Mouse (Mus musculus): Measurements from ENCODE around the gene Mt1. TPM values are rescaled to one million over a fixed set of nuclear protein-coding genes. Genes with fewer than 3 reads are reported as not detected.
"Not testable (repeated sequence)": the region's sequence is repeated elsewhere in the genome, so short reads cannot be mapped to it uniquely, and the experiment has no call there.

The Mt1 gene
- 100 to 1,000 TPM; 482 to 504 TPM for total RNA-seq (2021)

DNA sequence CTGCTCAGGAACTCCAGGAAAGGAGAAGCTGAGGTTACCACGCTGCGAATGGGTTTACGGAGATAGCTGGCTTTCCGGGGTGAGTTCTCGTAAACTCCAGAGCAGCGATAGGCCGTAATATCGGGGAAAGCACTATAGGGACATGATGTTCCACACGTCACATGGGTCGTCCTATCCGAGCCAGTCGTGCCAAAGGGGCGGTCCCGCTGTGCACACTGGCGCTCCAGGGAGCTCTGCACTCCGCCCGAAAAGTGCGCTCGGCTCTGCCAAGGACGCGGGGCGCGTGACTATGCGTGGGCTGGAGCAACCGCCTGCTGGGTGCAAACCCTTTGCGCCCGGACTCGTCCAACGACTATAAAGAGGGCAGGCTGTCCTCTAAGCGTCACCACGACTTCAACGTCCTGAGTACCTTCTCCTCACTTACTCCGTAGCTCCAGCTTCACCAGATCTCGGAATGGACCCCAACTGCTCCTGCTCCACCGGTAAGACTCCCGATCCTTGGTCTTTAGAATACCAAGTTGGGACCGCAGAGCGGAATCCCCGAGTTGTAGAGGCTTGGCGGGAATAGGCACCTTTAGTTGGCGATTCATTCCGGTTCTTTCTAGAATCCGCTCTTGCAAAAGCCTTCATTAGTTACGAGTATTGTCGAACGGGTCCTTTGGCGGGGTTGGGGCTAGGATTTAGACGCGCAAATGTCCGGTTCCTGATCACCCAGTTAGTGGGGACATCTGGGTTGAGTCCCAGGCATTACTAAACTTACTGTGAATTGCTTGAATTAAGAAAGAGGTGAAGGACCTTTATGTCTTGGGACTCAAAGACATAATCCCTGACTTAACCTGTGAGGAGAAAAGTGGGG, at the start of gene Mt1:
Gene Mt1 (plus strand): TSS at position 226 of the 856 bp plus-strand sequence.
- intact Hi-C loops (cut with DNase I), result loop anchor here (5.0 kb wide), 1 partner anchor 1282 kb away; no protein-coding TSS in a partner anchor
- peak; percentile 88 to 90 for DNase-seq

GRCm38 (mm10) chr8:94129133-94129789, 49.6 kb upstream of the Mt1 start:
- intact Hi-C loops (cut with DNase I), result no loop called here
- no peak for DNase-seq

GRCm38 (mm10) chr8:94130126-94130525, 48.8 kb upstream of the Mt1 start:
- DNase-seq, result no peak
- intact Hi-C loops (cut with DNase I), result no loop called here

DNA sequence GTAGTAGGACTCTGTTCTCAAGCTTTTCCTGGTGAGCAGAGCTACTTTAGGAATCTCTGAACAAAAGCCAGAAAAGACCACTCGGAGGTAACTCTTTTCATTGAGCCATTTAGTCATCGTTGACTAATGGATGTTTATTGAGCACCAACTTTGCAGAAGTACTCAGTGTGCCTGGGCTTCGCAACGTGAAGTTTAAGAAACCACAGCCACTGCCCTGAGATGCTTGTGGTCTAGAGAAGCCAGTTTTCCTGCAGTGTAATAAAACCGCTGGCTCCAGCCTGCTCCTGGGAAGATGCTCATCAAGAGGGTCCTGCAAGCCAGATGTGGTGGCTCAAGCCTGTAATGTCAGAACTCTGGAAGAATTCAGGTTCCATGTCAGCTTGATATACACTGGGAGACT, 46.8 kb upstream of the Mt1 start:
- intact Hi-C loops (cut with DNase I), result no loop called here
- DNase-seq, result no peak

DNA sequence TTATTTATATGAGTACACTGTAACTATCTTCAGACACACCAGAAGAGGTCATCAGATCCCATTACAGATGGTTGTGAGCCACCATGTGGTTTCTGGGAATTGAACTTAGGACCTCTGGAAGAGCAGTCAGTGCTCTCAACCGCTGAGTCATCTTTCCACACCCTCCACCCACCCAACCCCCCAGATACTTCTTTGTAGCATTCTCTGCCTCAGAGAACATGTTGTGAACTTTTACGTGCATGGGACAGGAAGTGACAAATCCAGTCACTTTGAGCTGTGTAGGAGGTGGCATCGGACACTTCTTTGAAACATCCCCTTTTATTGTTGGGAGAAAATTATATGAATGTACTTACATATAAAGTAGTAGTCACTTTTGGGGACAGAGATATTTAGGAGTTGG, 44.3 kb upstream of the Mt1 start:
- DNase-seq; intact Hi-C loops (cut with DNase I): not testable (repeated sequence)

GRCm38 (mm10) chr8:94135556-94135955, 43.3 kb upstream of the Mt1 start:
- no peak for DNase-seq
- intact Hi-C loops (cut with DNase I), result no loop called here

- intact Hi-C loops (cut with DNase I), result no loop called here
- no peak for DNase-seq
Observed at GRCm38 (mm10) chr8:94136192-94136591, 42.7 kb upstream of the Mt1 start.

DNA sequence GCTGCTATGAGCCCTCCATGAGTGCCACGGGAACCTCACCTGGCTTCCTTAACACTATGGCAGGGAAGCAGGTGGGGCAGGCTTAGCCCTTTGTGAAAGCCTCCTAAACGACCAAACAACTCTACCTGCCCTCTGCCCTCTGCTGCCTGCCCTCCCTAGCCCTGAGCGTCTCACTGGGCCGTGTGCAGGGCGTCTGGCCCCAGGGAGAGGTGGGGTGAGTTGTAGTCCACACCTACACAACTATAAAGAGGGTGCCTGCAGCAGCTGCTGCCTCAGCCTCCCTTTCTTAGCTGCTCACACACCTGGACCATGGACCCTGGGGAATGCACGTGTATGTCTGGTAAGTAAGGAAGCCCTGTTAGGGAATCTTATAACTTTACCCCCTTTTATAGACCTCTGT, 41.9 kb upstream of the Mt1 start, which contains the start of gene Mt4:
Gene Mt4 (plus strand): TSS at position 265 of the 400 bp plus-strand sequence.
- intact Hi-C loops (cut with DNase I), result no loop called here
- no peak for DNase-seq

GRCm38 (mm10) chr8:94140266-94140795, 38.6 kb upstream of the Mt1 start:
- intact Hi-C loops (cut with DNase I), result no loop called here
- DNase-seq, result no peak

GRCm38 (mm10) chr8:94148236-94148635, 30.6 kb upstream of the Mt1 start:
- no peak for DNase-seq
- intact Hi-C loops (cut with DNase I), result no loop called here

DNA sequence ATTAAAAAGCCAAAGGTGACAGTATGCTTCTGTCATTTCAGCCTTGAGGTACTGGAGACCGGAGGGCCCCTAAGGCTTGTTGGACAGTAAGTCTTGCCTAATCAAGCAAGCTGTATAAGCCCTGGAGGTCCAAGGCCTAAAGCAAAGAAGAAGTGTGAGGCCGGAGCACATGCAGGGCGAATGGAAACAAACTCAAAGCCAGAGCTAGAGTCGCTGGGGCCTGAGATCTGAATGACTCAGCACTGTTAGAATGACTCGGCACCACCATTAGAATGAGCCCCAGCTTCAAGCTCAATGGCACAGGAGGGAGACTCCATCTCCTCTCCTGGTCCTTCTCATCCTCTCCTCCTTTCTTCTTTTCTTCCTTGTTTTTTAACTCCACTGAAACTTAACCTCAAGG, 28.0 kb upstream of the Mt1 start:
- intact Hi-C loops (cut with DNase I), result no loop called here
- DNase-seq, result no peak

- intact Hi-C loops (cut with DNase I), result no loop called here
- peak; percentile 30 to 34 for DNase-seq
Observed at GRCm38 (mm10) chr8:94152513-94153300, 26.2 kb upstream of the Mt1 start, which contains the start of gene Mt3. Gene Mt3 (plus strand): TSS chr8:94152607.

DNA sequence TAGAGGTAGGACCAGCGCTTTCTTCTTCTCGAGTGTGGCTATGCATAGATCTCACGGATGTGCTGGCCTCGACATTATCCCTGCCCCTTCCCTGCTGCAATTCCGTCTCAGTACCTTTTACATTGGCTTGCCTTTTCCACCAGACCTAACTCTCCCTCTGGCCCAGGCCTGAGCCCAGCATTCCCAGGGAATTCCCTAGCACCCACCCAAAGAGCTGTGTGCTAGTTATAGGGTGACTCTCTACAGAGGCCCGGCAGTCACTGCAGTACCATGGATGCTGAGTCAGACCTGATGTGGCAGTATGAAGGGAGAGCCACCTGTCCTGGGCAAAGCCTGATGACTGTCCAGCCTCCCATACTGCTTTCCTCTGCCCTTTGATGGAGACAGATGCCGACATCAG, 25.4 kb upstream of the Mt1 start:
- intact Hi-C loops (cut with DNase I), result no loop called here
- DNase-seq, result no peak

GRCm38 (mm10) chr8:94154537-94154936, 24.3 kb upstream of the Mt1 start:
- DNase-seq, result no peak
- intact Hi-C loops (cut with DNase I), result no loop called here

DNA sequence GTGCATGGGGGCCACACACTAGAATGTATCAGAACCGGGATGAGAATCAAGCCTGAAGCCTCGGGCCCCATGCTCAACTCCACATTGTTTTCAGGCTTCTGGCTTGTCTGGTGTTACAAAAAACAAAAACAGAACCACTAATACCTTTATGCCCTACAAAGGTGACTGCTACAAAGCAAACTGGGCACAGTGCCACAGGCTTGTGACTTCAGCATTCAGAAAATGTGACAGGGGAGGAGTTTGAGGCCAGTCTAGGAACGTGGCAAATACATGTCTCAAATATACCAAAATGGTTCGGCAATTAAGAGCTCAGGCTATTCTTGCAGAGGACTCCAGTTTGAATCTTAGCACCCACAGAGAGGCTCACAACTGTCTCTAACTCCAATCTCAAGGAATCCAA, 22.8 kb upstream of the Mt1 start:
- intact Hi-C loops (cut with DNase I), result no loop called here
- DNase-seq, result no peak

DNA sequence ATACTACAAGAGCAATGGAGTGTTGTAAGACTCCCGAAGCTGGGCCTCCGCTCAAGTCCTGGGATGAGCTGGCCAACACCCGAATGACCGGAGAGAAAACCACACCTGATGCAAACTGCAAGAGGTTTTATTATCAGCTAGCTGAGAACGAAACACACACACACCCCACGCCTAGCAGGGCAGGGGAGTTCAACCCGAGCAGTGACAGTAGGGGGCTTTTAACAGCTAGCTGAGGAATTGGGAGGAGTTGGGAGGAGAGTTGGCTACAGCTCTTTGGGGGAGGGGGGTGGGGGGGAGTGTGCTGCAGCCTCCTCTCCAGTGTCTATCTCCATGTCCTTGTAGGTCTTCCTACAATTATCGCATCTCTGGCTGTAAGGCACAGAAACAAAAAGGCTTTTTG, 13.1 kb upstream of the Mt1 start:
- intact Hi-C loops (cut with DNase I), result not testable (repeated sequence)

DNA sequence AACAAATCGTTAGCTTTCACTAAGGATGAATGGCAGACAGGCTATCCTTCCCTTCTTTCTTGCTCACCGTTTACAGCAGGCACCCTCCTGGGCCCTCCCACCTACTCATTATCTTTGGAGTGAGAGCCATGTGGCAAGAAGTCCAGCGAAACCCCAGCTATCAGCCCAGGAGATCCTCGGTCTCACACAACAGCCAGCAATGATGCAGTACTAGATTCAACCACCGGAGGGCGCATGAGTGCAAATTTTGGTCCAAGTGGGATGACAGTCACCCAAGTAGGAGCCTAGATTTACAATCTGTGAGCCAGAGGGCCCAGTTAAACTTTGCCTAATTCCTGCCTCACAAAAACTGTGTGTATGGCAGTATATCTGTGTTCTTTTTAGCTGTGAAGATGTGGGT, 11.6 kb upstream of the Mt1 start:
- peak; percentile 92 to 96 for DNase-seq
- intact Hi-C loops (cut with DNase I), result loop anchor here (1.0 kb wide), 2 partner anchors 19 to 32 kb away; no protein-coding TSS in a partner anchor

More for the DNA sequence above, 13.1 kb upstream of the Mt1 start:
- not testable (repeated sequence) for DNase-seq

GRCm38 (mm10) chr8:94169547-94169946, 9.3 kb upstream of the Mt1 start:
- no peak for DNase-seq
- intact Hi-C loops (cut with DNase I), result no loop called here

DNA sequence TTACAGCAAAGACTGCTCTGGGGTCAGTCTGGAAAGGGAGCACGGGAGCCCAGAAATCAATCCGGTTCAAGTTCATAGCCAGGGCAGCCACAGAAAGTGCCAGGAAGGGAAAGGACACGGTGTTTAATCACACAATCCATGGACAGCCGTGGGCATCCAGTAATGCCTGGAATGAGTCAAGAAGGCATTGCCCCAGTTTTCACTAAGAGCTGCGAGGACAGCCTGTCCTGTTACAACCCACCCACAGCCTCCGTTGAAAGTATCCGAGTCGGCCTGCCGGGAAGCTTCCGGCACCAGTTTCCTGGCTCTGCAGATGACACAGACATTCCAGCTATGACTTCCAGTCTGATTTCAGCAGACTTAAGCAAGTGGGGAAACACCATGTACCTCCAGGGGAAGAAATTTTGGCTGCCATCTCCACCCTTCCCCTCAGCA, 7.5 kb upstream of the Mt1 start:
- intact Hi-C loops (cut with DNase I), result no loop called here
- DNase-seq, result peak; percentile 49 to 58

- intact Hi-C loops (cut with DNase I), result no loop called here
- peak; percentile 70 to 80 for DNase-seq
Observed at GRCm38 (mm10) chr8:94172075-94172808, 6.6 kb upstream of the Mt1 start, which contains the start of gene Mt2. Gene Mt2 (plus strand): TSS chr8:94172664.
